In genomic region chr19:37207303-37208175, GRCm38 (mm10) we compare ENCODE assay signal across 8 mouse cellular contexts. TPM values are rescaled to one million over a fixed set of nuclear protein-coding genes. Genes with fewer than 3 reads are reported as not detected.
DNase-seq lines count a peak whose midpoint lies in the region; ATAC-seq lines count a peak whose summit lies in the region.

Gene March5, plus strand, starts transcription at chr19:37207543.

- peaks cover 21% of the 10 kb centered on the region for H3K36me3 ChIP-seq in hindbrain, embryonic 14.5 days (replicated peaks; ENCODE audit: control insufficient read depth, insufficient read depth)

- peak within 1 kb of the TSS; percentile 100 for H3K4me3 ChIP-seq in hindbrain, embryonic 14.5 days (replicated peaks; ENCODE audit: low read length)

- WGBS in hindbrain, embryonic 14.5 days = under 1% methylated on average over 90 of the region's 94 CpGs

- 0 out of 2 replicates have a peak, but pooled peaks cover 2% of the 10 kb centered on the region for H3K27me3 ChIP-seq in hindbrain, embryonic 14.5 days (ENCODE audit: control insufficient read depth, insufficient read depth, low read length)

- peak within 1 kb of the TSS; percentile 84 for H3K27ac ChIP-seq in hindbrain, embryonic 14.5 days

- peak; percentile 99 for ATAC-seq in hindbrain, embryonic 14.5 days (ENCODE audit: low FRiP score)

- peak within 1 kb of the TSS; percentile 86 for H3K4me2 ChIP-seq in hindbrain, embryonic 14.5 days (replicated peaks)

- DNase-seq in T-cell, adult 2 months (ENCODE audit: low spot score) = peak; percentile 80
- DNase-seq in cerebellum, postnatal 25 days = peak; percentile 92 to 94
- peak; percentile 87 to 91 for DNase-seq in frontal cortex, postnatal 36 days (ENCODE audit: low spot score in 2 of 2)
- peak; percentile 83 for DNase-seq in hindbrain, embryonic 14.5 days (ENCODE audit: low spot score)
- peak; percentile 88 to 90 for DNase-seq in layer of hippocampus, postnatal 36 days
- peak; percentile 92 for DNase-seq in lung, postnatal 25 days (ENCODE audit: low spot score)
- DNase-seq in retina, embryonic 14.5 days (ENCODE audit: low spot score) = peak; percentile 87
- DNase-seq in thymus, postnatal 36 days = peak; percentile 83 to 88

- peaks cover 18% of the 10 kb centered on the region for H3K4me1 ChIP-seq in hindbrain, embryonic 14.5 days (replicated peaks; ENCODE audit: control insufficient read depth, insufficient read depth, low read length)

- H3K9ac ChIP-seq in hindbrain, embryonic 14.5 days = peak within 1 kb of the TSS; percentile 98

- no peaks in the 10 kb centered on the region for H3K9me3 ChIP-seq in hindbrain, embryonic 14.5 days (ENCODE audit: control insufficient read depth, low read length)

RNA-seq across cellular contexts. Expression of gene March5, which starts in this region (rescaled TPM):
- polyA plus RNA-seq in hindbrain, embryonic 14.5 days (2014; fragmentation: Nextera tagmentation; extraction: Ambion mirVana) = 123 and 130 TPM in 2 replicates
- total RNA-seq in layer of hippocampus, postnatal 36 days (2021) = 10 to 100 TPM; 84.4 to 87.6 TPM

Comparison
In these comparisons a context has a peak if more than half of its experiments do, and no peak if none do; other contexts are left out.
1. Peak in every context shown above with its lines: DNase-seq, ATAC-seq, H3K4me3 ChIP-seq and H3K27ac ChIP-seq.